Mouse (Mus musculus) intestine, postnatal 0 days (tissue): ENCODE results near the gene Efna5. TPM values are rescaled to one million over a fixed set of nuclear protein-coding genes. Genes with fewer than 3 reads are reported as not detected.

Experiments used
- ATAC-seq: fragments of 200-750 bp; cut with Nextera tagmentation; 2 replicates; pipeline ENCODE4 v1.8.0; 2017; ENCODE audit warnings: mild to moderate bottlenecking, moderate TSS enrichment, moderate library complexity
- H3K27ac ChIP-seq: fragments of 300-500 bp; sonication (generic); 2 replicates; pipeline ENCODE4 v1.5.1; 2014; ENCODE audit warnings: mild to moderate bottlenecking, low read depth, low read length, moderate library complexity
- H3K27me3 ChIP-seq: fragments of 300-500 bp; sonication (generic); replicated peaks from 2 replicates; pipeline ENCODE4 v1.6.1; 2014; ENCODE audit warnings: low read length, mixed read lengths; ENCODE audit not compliant: control insufficient read depth, insufficient read depth
- H3K36me3 ChIP-seq: fragments of 300-500 bp; sonication (generic); 2 replicates; pipeline ENCODE4 v1.6.1; 2014; ENCODE audit warnings: mild to moderate bottlenecking, moderate library complexity; ENCODE audit not compliant: control insufficient read depth, insufficient read depth
- H3K4me1 ChIP-seq: fragments of 300-500 bp; sonication (generic); replicated peaks from 2 replicates; pipeline ENCODE4 v1.6.1; 2014; ENCODE audit warnings: antibody characterized with exemption, low read length, mixed read lengths; ENCODE audit not compliant: control insufficient read depth, insufficient read depth
- H3K4me2 ChIP-seq: fragments of 300-500 bp; sonication (generic); replicated peaks from 2 replicates; pipeline ENCODE4 v1.6.1; 2014; ENCODE audit warnings: low read depth, mild to moderate bottlenecking, moderate library complexity
- H3K4me3 ChIP-seq: fragments of 300-500 bp; sonication (generic); 2 replicates; pipeline ENCODE4 v1.5.1; 2014; ENCODE audit warnings: low read depth, low read length
- H3K9ac ChIP-seq: fragments of 300-500 bp; sonication (generic); 2 replicates; pipeline ENCODE4 v1.6.1; 2014; ENCODE audit warnings: mild to moderate bottlenecking, low read depth, low read length
- H3K9me3 ChIP-seq: fragments of 300-500 bp; sonication (generic); 2 replicates; pipeline ENCODE4 v1.6.1; 2016; ENCODE audit warnings: mixed run types; ENCODE audit not compliant: control insufficient read depth
- CTCF ChIP-seq: sonication (generic); IDR thresholded peaks from 2 replicates; pipeline ENCODE4 v1.5.1; 2016; ENCODE audit warnings: low read depth, mild to moderate bottlenecking, control low read depth, antibody characterized with exemption, moderate library complexity
- WGBS: fragments of 180-500 bp; shearing (Covaris S2); extraction: QIAGEN DNeasy Blood & Tissue Kit; methylation state at CpG from one replicate; pipeline ENCODE4 v1.1.7; 2014; 5-methylcytosine and 5-hydroxymethylcytosine counted together
- polyA plus RNA-seq: library from polyadenylated mRNA; unstranded; fragments of >200 nt; fragmentation: Nextera tagmentation; extraction: Ambion mirVana; gene quantifications from 2 replicates; pipeline ENCODE4 v1.2.1, GENCODE M21; 2015

Efna5 gene
- polyA plus RNA-seq, 1 experiment from 2014 or later = 8.6 TPM

DNA sequence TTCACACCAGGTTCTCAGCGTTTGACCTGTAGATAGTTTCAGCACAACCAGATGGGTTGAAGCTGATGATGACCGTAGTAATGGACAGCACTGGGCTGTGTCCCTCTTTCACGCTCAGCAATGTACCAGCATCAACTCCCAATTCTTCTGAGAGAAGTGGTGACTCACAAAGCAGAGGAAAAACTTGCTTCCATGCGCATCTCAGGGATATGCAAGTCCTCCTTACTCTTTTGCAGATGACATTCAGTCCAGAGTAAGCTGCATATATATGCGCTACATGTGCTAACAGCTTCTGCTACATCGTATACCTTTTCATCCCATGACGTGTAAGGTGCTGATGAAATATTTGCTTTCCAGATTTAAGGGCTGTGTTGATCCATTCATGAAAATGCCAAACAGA is 224.1 kb downstream of the Efna5 start:
- no peaks in the 10 kb centered on the region for H3K27me3 ChIP-seq
- H3K4me1 ChIP-seq = no peaks in the 10 kb centered on the region
- no peaks in the 10 kb centered on the region for H3K9me3 ChIP-seq
- TF ChIP-seq CTCF = no peak
- H3K4me2 ChIP-seq = no peak overlapping the region
- no peaks in the 10 kb centered on the region for H3K36me3 ChIP-seq
- ATAC-seq = no peak
- H3K9ac ChIP-seq = no peak overlapping the region
- no peak overlapping the region for H3K4me3 ChIP-seq
- H3K27ac ChIP-seq = no peak overlapping the region
- 68% methylated on average over 7 of the region's 7 CpGs for WGBS

- no peak overlapping the region for H3K9ac ChIP-seq
- no peak for ATAC-seq
- no peaks in the 10 kb centered on the region for H3K27me3 ChIP-seq
- H3K9me3 ChIP-seq = no peaks in the 10 kb centered on the region
- no peaks in the 10 kb centered on the region for H3K36me3 ChIP-seq
- H3K4me1 ChIP-seq = no peaks in the 10 kb centered on the region
- no peak overlapping the region for H3K4me2 ChIP-seq
- WGBS = 34% methylated on average over 7 of the region's 7 CpGs
- TF ChIP-seq CTCF = no peak
- no peak overlapping the region for H3K27ac ChIP-seq
- no peak overlapping the region for H3K4me3 ChIP-seq
Measured at GRCm38 (mm10) chr17:62656591-62656990, 224.5 kb downstream of the Efna5 start.

- Histone ChIP-seq H3K4me1 (no peaks in the 10 kb centered on the region), H3K4me2 (no peak overlapping the region), H3K4me3 (no peak overlapping the region), H3K9me3 (no peaks in the 10 kb centered on the region), H3K9ac (no peak overlapping the region), H3K27ac (no peak overlapping the region), H3K27me3 (no peaks in the 10 kb centered on the region), H3K36me3 (no peaks in the 10 kb centered on the region)
- no peak for ATAC-seq
- WGBS = 34% methylated on average over 16 of the region's 16 CpGs
- no peak for TF ChIP-seq CTCF
Measured at GRCm38 (mm10) chr17:62655819-62656355, 225.2 kb downstream of the Efna5 start.

GRCm38 (mm10) chr17:62652451-62652850 is 228.7 kb downstream of the Efna5 start:
- H3K4me1 ChIP-seq = no peaks in the 10 kb centered on the region
- no peaks in the 10 kb centered on the region for H3K36me3 ChIP-seq
- no peak for ATAC-seq
- no peak overlapping the region for H3K4me2 ChIP-seq
- H3K9me3 ChIP-seq = no peaks in the 10 kb centered on the region
- H3K4me3 ChIP-seq = no peak overlapping the region
- no peak overlapping the region for H3K27ac ChIP-seq
- no peak overlapping the region for H3K9ac ChIP-seq
- WGBS = 79% methylated on average over 6 of the region's 6 CpGs
- TF ChIP-seq CTCF = no peak
- H3K27me3 ChIP-seq = no peaks in the 10 kb centered on the region

- no peaks in the 10 kb centered on the region for H3K27me3 ChIP-seq
- H3K36me3 ChIP-seq = no peaks in the 10 kb centered on the region
- no peak overlapping the region for H3K27ac ChIP-seq
- TF ChIP-seq CTCF = no peak
- H3K4me1 ChIP-seq = no peaks in the 10 kb centered on the region
- no peak overlapping the region for H3K4me2 ChIP-seq
- ATAC-seq = no peak
- no peaks in the 10 kb centered on the region for H3K9me3 ChIP-seq
- H3K9ac ChIP-seq = no peak overlapping the region
- WGBS = 71% methylated on average over 8 of the region's 8 CpGs
- H3K4me3 ChIP-seq = no peak overlapping the region
Measured at GRCm38 (mm10) chr17:62651696-62652095, 229.4 kb downstream of the Efna5 start.

- WGBS = 87% methylated on average over 10 of the region's 10 CpGs
- TF ChIP-seq CTCF = no peak
- Histone ChIP-seq H3K4me2 (no peak overlapping the region), H3K4me3 (no peak overlapping the region), H3K36me3 (no peaks in the 10 kb centered on the region), H3K27ac (no peak overlapping the region), H3K9me3 (no peaks in the 10 kb centered on the region), H3K4me1 (no peaks in the 10 kb centered on the region), H3K9ac (no peak overlapping the region), H3K27me3 (no peaks in the 10 kb centered on the region)
- no peak for ATAC-seq
Measured at GRCm38 (mm10) chr17:62649293-62649950, 231.7 kb downstream of the Efna5 start.
